Mouse (Mus musculus) adrenal gland, postnatal 0 days (tissue): Measurements from ENCODE around the gene Asb6. TPM values are rescaled to one million over a fixed set of nuclear protein-coding genes. Genes with fewer than 3 reads are reported as not detected.

ENCODE experiments used
- polyA plus RNA-seq: library from polyadenylated mRNA; unstranded; fragments of >200 nt; fragmentation: Nextera tagmentation; extraction: Ambion mirVana; gene quantifications from 2 replicates; pipeline ENCODE4 v1.2.1, GENCODE M21; 2015

Asb6 gene
- 26.4 and 30.8 TPM in 2 replicates for polyA plus RNA-seq

GRCm38 (mm10) chr2:30830283-30830795 lies at the start of gene Asb6:
Gene Asb6 (minus strand): TSS chr2:30830333.

GRCm38 (mm10) chr2:30834373-30835022 lies 4.4 kb upstream of the Asb6 start, which contains the start of gene Prrx2:
Gene Prrx2 (plus strand): TSS chr2:30834972.

DNA sequence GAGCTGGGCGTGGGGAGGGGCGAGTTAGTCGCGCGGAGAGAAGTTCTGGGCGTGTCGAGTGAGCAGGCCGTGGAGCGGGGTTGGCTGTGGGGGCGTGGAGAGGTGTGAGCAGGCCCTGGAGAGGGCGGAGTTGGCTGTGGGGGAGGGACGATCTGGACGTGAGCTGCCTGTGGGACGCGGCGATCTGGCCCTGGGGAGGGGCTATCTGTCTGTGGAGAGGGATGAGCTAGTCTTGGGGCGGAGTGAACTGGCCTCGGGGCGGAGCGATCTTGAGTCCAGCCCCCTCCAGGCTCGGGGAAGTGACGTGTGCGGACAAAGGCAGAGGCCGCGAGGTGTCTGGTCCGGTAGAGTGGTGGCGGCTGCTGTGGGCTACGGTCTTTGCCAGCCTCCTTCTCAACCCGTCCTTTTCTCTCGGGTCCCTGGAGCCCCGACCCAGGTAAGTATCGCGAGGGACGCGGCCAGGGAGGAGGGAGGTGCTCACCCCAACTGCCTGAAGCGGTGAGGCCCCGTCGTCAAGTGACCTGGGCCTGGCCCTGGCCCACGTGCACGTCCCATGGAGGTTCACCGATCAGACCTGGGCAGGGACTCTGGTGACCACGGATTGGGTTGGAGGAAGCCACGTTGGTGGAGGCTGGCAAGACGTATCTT lies 22.4 kb downstream of the Asb6 start, which contains the start of gene Ntmt1:
TSS of gene Ntmt1 (plus strand) at position 179 of the 648 bp plus-strand sequence.

GRCm38 (mm10) chr2:30803604-30804003 lies 26.5 kb downstream of the Asb6 start, which contains the start of gene 1700001O22Rik:
Gene 1700001O22Rik (minus strand): TSS chr2:30803661.

Other genes with a start within 250 kb of the Asb6 start
- 2.5 and 3.7 TPM in 2 replicates for gene Cstad, start 235.3 kb downstream of the Asb6 start, polyA plus RNA-seq
- gene 1700001O22Rik, start 26.7 kb downstream of the Asb6 start, polyA plus RNA-seq, result 0.43 and 0.65 TPM in 2 replicates
- 81.4 and 91.3 TPM in 2 replicates for gene Ntmt1, start 22.5 kb downstream of the Asb6 start, polyA plus RNA-seq
- gene Prrx2, start 4.6 kb upstream of the Asb6 start, polyA plus RNA-seq, result 5.7 and 11.8 TPM in 2 replicates
- 6.7 and 8.8 TPM in 2 replicates for gene Ptges, start 99.5 kb upstream of the Asb6 start, polyA plus RNA-seq
- 26.7 and 37.6 TPM in 2 replicates for gene Tor1b, start 122.6 kb upstream of the Asb6 start, polyA plus RNA-seq
- 74.8 and 75.9 TPM in 2 replicates for gene Tor1a, start 137.6 kb upstream of the Asb6 start, polyA plus RNA-seq
- 44.0 and 63.8 TPM in 2 replicates for gene BC005624, start 151.9 kb upstream of the Asb6 start, polyA plus RNA-seq
- 12.7 and 14.6 TPM in 2 replicates for gene Usp20, start 151.9 kb upstream of the Asb6 start, polyA plus RNA-seq